Mouse (Mus musculus): Measurements from ENCODE around the gene Trak1. TPM values are rescaled to one million over a fixed set of nuclear protein-coding genes. Genes with fewer than 3 reads are reported as not detected.

The Trak1 gene
- polyA plus RNA-seq, 1 experiment from 2014 or later: 60.7 TPM

DNA sequence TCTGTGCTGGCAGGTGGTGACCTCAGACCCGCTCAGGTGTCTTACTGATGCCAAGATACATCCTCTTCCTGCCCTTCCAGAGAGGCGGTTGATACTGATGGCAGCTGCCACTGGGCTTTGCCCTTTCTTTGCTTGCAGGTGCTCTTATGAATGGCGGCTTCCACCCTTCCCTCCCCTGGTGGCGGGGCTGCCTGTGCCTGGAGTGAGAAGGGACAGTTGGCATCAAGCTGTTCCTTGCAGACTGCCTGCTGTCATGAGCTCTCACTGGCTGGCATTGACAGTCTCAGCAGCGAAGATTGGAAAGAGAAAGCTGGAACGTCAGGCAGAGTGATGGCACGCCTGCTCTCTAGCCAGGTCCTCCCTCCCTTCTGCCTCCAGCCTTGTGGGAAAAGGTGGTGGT is 101.5 kb downstream of the Trak1 start:
- H3K36me3 ChIP-seq (replicated peaks): no peaks in the 10 kb centered on the region
- H3K27ac ChIP-seq: peak overlapping the region; percentile 42
- no peak overlapping the region for H3K4me3 ChIP-seq
- no peak for ATAC-seq (replicated peaks)
- no peak overlapping the region for H3K9ac ChIP-seq
- H3K27me3 ChIP-seq (replicated peaks): no peaks in the 10 kb centered on the region
- no peak overlapping the region; the same call in 1 of the 2 replicates for H3K4me2 ChIP-seq
- no peaks in the 10 kb centered on the region for H3K9me3 ChIP-seq
- 40% methylated on average over 7 of the region's 7 CpGs for WGBS
- peaks cover 27% of the 10 kb centered on the region for H3K4me1 ChIP-seq

GRCm38 (mm10) chr9:121400608-121401007 is 103.3 kb downstream of the Trak1 start:
- no peak for ATAC-seq (replicated peaks)
- no peaks in the 10 kb centered on the region for H3K9me3 ChIP-seq
- 89% methylated on average over 8 of the region's 8 CpGs for WGBS
- no peaks in the 10 kb centered on the region for H3K27me3 ChIP-seq (replicated peaks)
- H3K4me1 ChIP-seq: peaks cover 44% of the 10 kb centered on the region
- H3K4me3 ChIP-seq: no peak overlapping the region
- H3K27ac ChIP-seq: no peak overlapping the region
- no peak overlapping the region for H3K4me2 ChIP-seq
- H3K36me3 ChIP-seq (replicated peaks): no peaks in the 10 kb centered on the region
- no peak overlapping the region for H3K9ac ChIP-seq

- peak overlapping the region; percentile 53 for H3K9ac ChIP-seq
- H3K36me3 ChIP-seq (replicated peaks): no peaks in the 10 kb centered on the region
- H3K4me3 ChIP-seq: peak overlapping the region; percentile 56
- peak; percentile 96 for ATAC-seq (replicated peaks)
- H3K4me2 ChIP-seq: peak overlapping the region; percentile 58
- no peaks in the 10 kb centered on the region for H3K9me3 ChIP-seq
- peaks cover 41% of the 10 kb centered on the region for H3K4me1 ChIP-seq
- WGBS: 13% methylated on average over 16 of the region's 16 CpGs
- H3K27me3 ChIP-seq (replicated peaks): no peaks in the 10 kb centered on the region
- peak overlapping the region; percentile 93 for H3K27ac ChIP-seq
Observed at GRCm38 (mm10) chr9:121403157-121403671, 105.9 kb downstream of the Trak1 start.

GRCm38 (mm10) chr9:121403699-121404098 is 106.4 kb downstream of the Trak1 start:
- 20% methylated on average over 11 of the region's 11 CpGs for WGBS
- ATAC-seq (replicated peaks): peak; percentile 64
- peak overlapping the region; percentile 56 for H3K4me3 ChIP-seq
- no peaks in the 10 kb centered on the region for H3K36me3 ChIP-seq (replicated peaks)
- peak overlapping the region; percentile 58 for H3K4me2 ChIP-seq
- peak overlapping the region; percentile 53 for H3K9ac ChIP-seq
- no peaks in the 10 kb centered on the region for H3K9me3 ChIP-seq
- peak overlapping the region; percentile 93 for H3K27ac ChIP-seq
- H3K27me3 ChIP-seq (replicated peaks): no peaks in the 10 kb centered on the region
- peaks cover 36% of the 10 kb centered on the region for H3K4me1 ChIP-seq

DNA sequence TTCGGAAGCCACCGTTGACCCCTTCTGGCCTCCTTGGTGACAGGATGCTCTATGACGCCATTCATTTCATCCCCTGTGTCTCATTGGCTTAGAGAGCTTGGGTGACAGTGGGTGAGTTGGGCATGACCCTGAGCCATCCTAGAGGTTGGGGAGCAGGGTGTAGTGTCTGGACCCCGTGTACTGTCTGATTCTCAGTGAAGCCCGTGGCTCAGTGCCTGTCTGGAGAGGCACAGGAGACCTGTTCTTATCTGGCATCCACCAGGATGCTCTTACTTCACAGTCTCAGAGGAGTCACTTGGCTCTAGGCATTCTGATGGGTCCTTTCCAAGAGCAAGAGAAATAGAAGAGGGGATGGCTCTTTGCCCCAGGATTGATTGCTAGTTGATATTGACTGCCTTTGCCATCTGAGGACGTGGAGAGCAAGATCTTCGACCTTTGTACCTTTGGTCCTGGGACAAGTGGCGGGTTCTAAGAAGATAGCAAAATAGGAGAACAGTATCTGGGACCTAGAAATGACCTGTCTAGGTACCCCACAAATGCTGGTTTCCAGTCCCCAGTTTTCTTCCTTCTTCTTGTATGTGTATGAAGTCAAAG is 107.9 kb downstream of the Trak1 start:
- no peaks in the 10 kb centered on the region for H3K9me3 ChIP-seq
- H3K27me3 ChIP-seq (replicated peaks): no peaks in the 10 kb centered on the region
- no peak overlapping the region for H3K9ac ChIP-seq
- no peak overlapping the region for H3K27ac ChIP-seq
- WGBS: 95% methylated on average over 8 of the region's 8 CpGs
- H3K4me1 ChIP-seq: peaks cover 27% of the 10 kb centered on the region
- no peak overlapping the region for H3K4me3 ChIP-seq
- no peaks in the 10 kb centered on the region for H3K36me3 ChIP-seq (replicated peaks)
- H3K4me2 ChIP-seq: peak overlapping the region; percentile 58
- no peak for ATAC-seq (replicated peaks)

DNA sequence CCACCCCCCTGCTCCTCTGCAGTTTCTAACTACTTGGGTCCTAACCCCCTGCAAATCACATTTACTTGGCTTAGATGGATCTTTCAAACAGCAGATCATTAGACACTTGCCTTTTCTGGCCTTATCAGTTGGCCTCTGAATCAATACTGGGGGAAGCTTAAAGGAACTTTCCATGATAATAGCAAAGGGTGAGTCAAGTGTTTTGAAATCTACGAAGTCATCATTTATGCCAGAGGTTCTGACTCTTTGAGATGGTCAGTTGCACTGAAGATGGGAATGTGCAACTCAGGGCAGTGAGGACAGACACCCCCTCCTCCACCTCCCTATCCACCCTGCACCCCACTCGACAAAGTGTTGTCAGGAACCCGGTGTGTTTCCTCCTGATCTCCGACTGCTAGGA is 108.5 kb downstream of the Trak1 start:
- no peaks in the 10 kb centered on the region for H3K36me3 ChIP-seq (replicated peaks)
- ATAC-seq (replicated peaks): no peak
- H3K9ac ChIP-seq: no peak overlapping the region
- WGBS: 96% methylated on average over 4 of the region's 4 CpGs
- no peak overlapping the region for H3K27ac ChIP-seq
- no peak overlapping the region for H3K4me3 ChIP-seq
- H3K4me1 ChIP-seq: peaks cover 27% of the 10 kb centered on the region
- H3K4me2 ChIP-seq: no peak overlapping the region
- no peaks in the 10 kb centered on the region for H3K9me3 ChIP-seq
- H3K27me3 ChIP-seq (replicated peaks): no peaks in the 10 kb centered on the region

GRCm38 (mm10) chr9:121414237-121414636 is 116.9 kb downstream of the Trak1 start:
- Histone ChIP-seq H3K4me2 (no peak overlapping the region), H3K27me3 (replicated peaks) (no peaks in the 10 kb centered on the region), H3K9me3 (no peaks in the 10 kb centered on the region), H3K4me3 (no peak overlapping the region), H3K9ac (no peak overlapping the region), H3K36me3 (replicated peaks) (peaks cover 7% of the 10 kb centered on the region; the same call in 1 of the 2 replicates), H3K27ac (no peak overlapping the region), H3K4me1 (no peaks in the 10 kb centered on the region)
- no peak for ATAC-seq (replicated peaks)
- 86% methylated on average over 12 of the region's 12 CpGs for WGBS

DNA sequence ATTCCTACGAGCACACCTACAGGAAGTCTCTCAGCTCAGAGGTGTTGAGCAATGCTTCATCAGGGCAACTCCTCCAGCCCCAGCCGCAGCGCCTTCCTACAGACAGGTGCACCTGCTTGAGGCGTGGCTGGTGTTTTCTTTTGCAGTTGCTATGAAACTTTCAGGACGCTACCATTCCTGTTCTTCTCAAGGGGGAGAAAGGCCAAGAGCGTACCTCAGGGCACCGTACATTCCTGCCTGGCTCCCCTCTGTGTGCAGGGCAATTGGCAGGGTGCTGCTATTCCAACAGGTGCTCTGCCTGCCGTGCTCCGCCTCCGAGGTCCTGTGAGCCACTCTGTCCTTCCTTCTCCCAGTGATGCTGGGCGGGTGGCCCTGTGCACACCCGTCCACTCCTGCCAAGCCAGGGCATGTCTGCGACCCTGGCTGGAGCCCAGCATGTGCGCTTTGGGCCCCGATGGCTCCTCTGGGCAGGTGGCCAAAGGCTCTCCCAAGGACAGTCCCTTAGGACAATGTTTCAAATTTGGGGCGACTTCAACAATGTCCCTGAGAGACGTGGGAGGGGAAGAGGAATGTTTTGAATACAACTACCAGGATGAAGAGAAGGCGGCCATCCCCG is 118.4 kb downstream of the Trak1 start:
- ATAC-seq (replicated peaks): no peak
- H3K27me3 ChIP-seq (replicated peaks): no peaks in the 10 kb centered on the region
- WGBS: 85% methylated on average over 19 of the region's 19 CpGs
- peaks cover 7% of the 10 kb centered on the region; the same call in 1 of the 2 replicates for H3K36me3 ChIP-seq (replicated peaks)
- no peak overlapping the region for H3K4me2 ChIP-seq
- H3K9me3 ChIP-seq: no peaks in the 10 kb centered on the region
- no peak overlapping the region for H3K27ac ChIP-seq
- no peak overlapping the region for H3K4me3 ChIP-seq
- H3K4me1 ChIP-seq: no peaks in the 10 kb centered on the region
- no peak overlapping the region for H3K9ac ChIP-seq

GRCm38 (mm10) chr9:121416460-121416859 is 119.2 kb downstream of the Trak1 start:
- ATAC-seq (replicated peaks): no peak
- no peak overlapping the region for H3K9ac ChIP-seq
- H3K27me3 ChIP-seq (replicated peaks): no peaks in the 10 kb centered on the region
- H3K4me3 ChIP-seq: no peak overlapping the region
- H3K9me3 ChIP-seq: no peaks in the 10 kb centered on the region
- 94% methylated on average over 5 of the region's 5 CpGs for WGBS
- H3K36me3 ChIP-seq (replicated peaks): peaks cover 7% of the 10 kb centered on the region; the same call in 1 of the 2 replicates
- H3K27ac ChIP-seq: no peak overlapping the region
- no peaks in the 10 kb centered on the region for H3K4me1 ChIP-seq
- H3K4me2 ChIP-seq: no peak overlapping the region

DNA sequence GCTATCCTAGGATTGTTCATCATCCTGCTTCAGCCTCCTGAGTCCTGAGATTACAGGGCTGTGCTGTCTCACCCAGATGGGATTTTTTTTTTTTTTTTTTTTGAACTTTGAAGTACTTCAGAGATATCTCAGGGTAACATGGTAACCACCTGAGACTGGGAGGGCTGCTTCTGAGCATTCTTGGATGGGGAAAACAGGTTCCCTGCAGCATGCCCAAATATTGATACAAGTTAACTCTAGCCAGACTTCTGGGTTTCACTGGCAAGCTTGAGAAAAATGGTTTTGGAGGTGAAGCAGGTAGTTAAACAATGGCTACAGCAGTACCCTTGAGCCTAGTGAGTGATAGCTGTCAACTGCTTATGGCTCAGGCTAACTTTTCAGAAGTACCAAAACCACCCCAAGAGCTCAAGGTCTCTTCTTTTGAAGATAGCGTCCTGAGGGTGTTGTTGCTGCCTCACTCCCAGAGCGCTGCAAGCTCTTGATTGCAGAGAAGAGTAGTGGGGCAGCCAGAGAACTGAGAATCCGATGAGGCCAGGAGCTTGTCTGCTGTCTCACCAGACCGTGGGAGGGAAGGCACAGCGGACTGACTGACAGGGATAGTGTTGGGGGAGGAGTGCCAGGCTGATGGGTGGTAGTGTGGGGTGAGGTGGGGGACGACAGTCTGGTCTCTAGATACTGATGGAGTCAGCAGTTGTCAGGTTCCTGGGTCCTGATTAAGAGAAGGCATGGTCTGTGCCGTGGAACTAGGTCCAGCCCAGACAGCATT is 119.8 kb downstream of the Trak1 start:
- WGBS: 85% methylated on average over 7 of the region's 7 CpGs
- Histone ChIP-seq H3K27me3 (replicated peaks) (no peaks in the 10 kb centered on the region), H3K4me1 (no peaks in the 10 kb centered on the region), H3K9ac (no peak overlapping the region), H3K9me3 (no peaks in the 10 kb centered on the region), H3K36me3 (replicated peaks) (peaks cover 7% of the 10 kb centered on the region; the same call in 1 of the 2 replicates), H3K4me2 (no peak overlapping the region), H3K4me3 (no peak overlapping the region), H3K27ac (no peak overlapping the region)
- ATAC-seq (replicated peaks): no peak

GRCm38 (mm10) chr9:121419011-121419410 is 121.7 kb downstream of the Trak1 start:
- Histone ChIP-seq H3K4me3 (no peak overlapping the region), H3K36me3 (replicated peaks) (peaks cover under 1% of the 10 kb centered on the region; the same call in 1 of the 2 replicates), H3K4me2 (no peak overlapping the region), H3K9me3 (no peaks in the 10 kb centered on the region), H3K27me3 (replicated peaks) (no peaks in the 10 kb centered on the region), H3K27ac (no peak overlapping the region), H3K4me1 (no peaks in the 10 kb centered on the region), H3K9ac (no peak overlapping the region)
- 89% methylated on average over 3 of the region's 3 CpGs for WGBS
- ATAC-seq (replicated peaks): no peak

GRCm38 (mm10) chr9:121419573-121419972 is 122.3 kb downstream of the Trak1 start:
- Histone ChIP-seq H3K4me3 (no peak overlapping the region), H3K27ac (no peak overlapping the region), H3K9ac (no peak overlapping the region), H3K27me3 (replicated peaks) (no peaks in the 10 kb centered on the region), H3K4me2 (no peak overlapping the region), H3K9me3 (no peaks in the 10 kb centered on the region), H3K36me3 (replicated peaks) (no peaks in the 10 kb centered on the region), H3K4me1 (no peaks in the 10 kb centered on the region)
- 87% methylated on average over 7 of the region's 7 CpGs for WGBS
- no peak for ATAC-seq (replicated peaks)

Measured in midbrain, embryonic 15.5 days (tissue).